Mouse (Mus musculus): ENCODE measurements at regions not wholly inside any gene's neighbourhood (a gene's known extent, or its start where the extent isn't known, plus 50 kb on each side); places are given as distances from the start of the nearest gene placed in this dataset.

DNA sequence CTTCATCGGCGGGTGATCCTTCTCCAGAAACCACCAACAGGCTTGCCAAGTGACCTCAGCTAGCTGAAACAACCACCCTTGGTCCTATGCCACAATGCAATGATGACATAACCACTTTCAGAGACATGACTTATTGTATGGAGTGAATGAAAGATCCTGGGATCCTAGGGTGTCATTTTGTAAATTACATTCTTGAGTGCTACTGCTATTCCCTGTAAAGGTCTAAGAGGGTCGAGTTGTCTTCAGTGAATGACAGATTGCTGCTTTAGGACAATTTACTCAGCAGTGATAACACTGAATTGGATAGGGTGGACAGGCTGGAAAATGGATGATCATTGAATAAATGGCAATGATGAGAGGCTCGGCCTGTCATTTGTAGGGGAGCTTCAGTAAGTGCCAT, 692.4 kb downstream of the Gm9008 start:
- DNase-seq (ENCODE audit: low spot score in 2 of 2), result no peak
- intact Hi-C loops (cut with DNase I), result no loop called here

GRCm38 (mm10) chr6:75799993-75800392, 697.6 kb downstream of the Gm9008 start:
- intact Hi-C loops (cut with DNase I), result no loop called here
- no peak for DNase-seq (ENCODE audit: low spot score in 2 of 2)

GRCm38 (mm10) chr6:75799546-75799945, 698.0 kb downstream of the Gm9008 start:
- no peak for DNase-seq (ENCODE audit: low spot score in 2 of 2)
- intact Hi-C loops (cut with DNase I), result no loop called here

DNA sequence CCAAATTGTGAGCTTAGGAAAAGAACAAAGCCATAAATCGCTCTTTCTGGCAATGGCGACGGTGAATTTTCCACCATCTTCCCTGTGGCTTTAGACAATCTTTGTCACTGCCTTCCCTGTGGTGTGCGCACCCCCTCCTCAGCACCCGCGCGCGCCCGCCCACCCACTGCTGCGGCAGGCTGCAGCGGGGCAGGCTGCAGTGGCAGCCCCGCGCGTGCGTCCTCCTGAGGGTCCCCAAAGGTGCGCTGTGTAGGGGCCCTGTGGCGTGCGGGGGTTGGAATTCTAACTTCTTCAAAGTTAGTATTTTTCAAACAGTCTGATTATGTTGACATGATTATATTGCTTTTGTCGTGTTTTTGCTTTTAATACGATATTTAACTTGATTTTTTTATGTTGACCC, 714.9 kb downstream of the Gm9008 start:
- intact Hi-C loops (cut with DNase I), result no loop called here
- DNase-seq (ENCODE audit: low spot score in 2 of 2), result no peak

- peak in 1 of 2 experiments; percentile 11 for DNase-seq (ENCODE audit: low spot score in 2 of 2)
- intact Hi-C loops (cut with DNase I), result no loop called here
These were observed 734.5 kb downstream of the Gm9008 start for GRCm38 (mm10) chr6:75763041-75763440.

DNA sequence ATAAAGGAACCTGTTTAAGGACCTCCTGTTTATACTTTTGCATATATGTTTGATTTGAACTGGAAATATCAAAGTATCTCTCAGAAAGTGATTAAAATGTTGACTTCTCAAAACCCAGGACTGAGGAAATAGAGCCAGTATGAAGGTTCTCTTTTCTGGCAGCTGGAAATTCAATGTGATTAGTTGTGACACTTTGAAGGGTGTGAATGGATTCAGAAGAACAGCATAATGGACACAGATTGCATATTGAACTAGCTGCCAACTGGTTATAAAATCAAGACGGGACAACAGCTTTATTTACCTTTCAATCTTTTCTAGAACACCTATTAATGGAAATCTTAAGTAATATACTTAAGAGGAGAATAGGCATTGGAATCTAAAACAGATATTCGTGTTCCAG, 741.4 kb downstream of the Gm9008 start:
- intact Hi-C loops (cut with DNase I), result no loop called here
- DNase-seq (ENCODE audit: low spot score in 2 of 2), result no peak

Measured in left cerebral cortex, postnatal 25 days (tissue).